Mouse (Mus musculus) heart, postnatal 36 days (tissue): ENCODE measurements around the gene Sgk1. TPM values are rescaled to one million over a fixed set of nuclear protein-coding genes. Genes with fewer than 3 reads are reported as not detected.

Experiments
- DNase-seq, 2 experiments: peaks; one replicate each; pipeline ENCODE4 v3.0.0; 2021 to 2022
- intact Hi-C: fragments of 180-260 bp; cut with DNase I; formaldehyde crosslinking; loops from one replicate; pipeline ENCODE4 v1.15.1; 2025
- total RNA-seq, 2 experiments: library from RNA; stranded (reverse); gene quantifications; 2 replicates each; pipeline ENCODE4 v1.2.3; 2021

Sgk1 gene
- total RNA-seq, 2 experiments from 2014 or later: 38.8 to 74.4 TPM

GRCm38 (mm10) chr10:21946751-21947351, 64.9 kb downstream of the Sgk1 start:
- peak in 1 of 2 experiments; percentile 11 for DNase-seq
- intact Hi-C loops: no loop called here

DNA sequence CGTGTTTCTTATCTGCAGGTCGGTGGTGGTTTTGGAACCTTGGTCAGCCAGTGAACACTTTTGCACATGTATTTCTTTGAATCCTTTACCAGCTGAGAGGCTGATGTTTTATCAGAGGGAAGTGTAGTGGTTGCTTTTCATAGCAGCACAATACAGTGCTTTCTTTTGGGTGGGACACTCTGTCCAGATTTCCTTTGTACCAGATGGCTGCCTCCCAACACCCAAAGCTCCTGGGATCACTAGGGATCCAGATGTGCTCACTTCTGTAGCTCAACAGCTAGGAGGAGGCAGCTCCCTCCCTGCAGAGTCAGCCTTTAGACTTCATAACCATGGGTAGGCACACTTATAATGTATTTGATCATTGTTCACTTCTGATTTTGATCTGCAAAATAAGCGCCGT, 70.5 kb downstream of the Sgk1 start:
- intact Hi-C loops: loop anchor here (1.0 to 5.0 kb wide), 5 partner anchors 39 to 405 kb away; no protein-coding TSS in a partner anchor
- DNase-seq: peak; percentile 54 to 59

- DNase-seq: no peak
- intact Hi-C loops: no loop called here
Observed at GRCm38 (mm10) chr10:21961111-21961510, 79.1 kb downstream of the Sgk1 start.

- intact Hi-C loops: loop anchor here (2.0 kb wide), 1 partner anchor 22 kb away; no protein-coding TSS in a partner anchor
- no peak for DNase-seq
Observed at GRCm38 (mm10) chr10:21963005-21963404, 81.0 kb downstream of the Sgk1 start.

GRCm38 (mm10) chr10:21973676-21974075, 91.7 kb downstream of the Sgk1 start:
- no peak for DNase-seq
- intact Hi-C loops: no loop called here

DNA sequence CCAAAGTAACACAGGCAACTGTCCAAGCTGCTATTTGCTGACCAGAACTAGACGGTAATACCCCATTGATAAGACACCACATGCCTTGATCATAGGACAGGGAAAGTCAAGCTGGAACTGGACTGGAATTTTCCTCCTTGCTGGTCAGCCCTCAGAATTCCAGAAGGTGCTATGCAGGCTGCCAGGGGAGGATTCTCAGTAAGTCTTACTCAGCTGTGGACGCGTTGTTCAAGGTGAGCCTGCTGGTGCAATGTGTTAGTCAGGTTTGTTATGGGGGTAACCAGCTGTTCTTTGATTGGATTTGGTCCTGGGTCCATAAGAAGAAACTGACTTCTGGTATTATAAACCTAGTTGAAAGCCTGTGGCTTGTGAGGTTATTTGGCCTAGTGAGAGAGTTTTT, 92.8 kb downstream of the Sgk1 start:
- intact Hi-C loops: no loop called here
- no peak for DNase-seq

DNA sequence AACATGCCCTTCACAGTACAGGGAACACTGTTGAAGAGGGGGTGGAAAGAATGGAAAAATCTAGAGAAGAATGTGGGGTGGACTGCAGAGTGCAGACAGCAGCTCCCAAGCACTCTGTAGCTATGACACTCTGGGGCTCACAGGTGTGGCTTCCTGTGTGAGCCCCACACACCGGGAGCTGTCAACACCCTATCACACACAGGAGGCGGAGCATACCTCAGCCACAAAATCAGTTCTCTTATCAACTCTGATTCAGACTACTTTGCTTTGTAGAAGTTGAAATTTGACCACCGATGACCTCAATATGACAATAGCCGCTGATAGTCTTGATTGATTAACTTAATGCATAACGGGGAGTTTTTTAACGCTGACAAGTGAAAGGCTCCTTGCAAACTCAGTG, 93.4 kb downstream of the Sgk1 start:
- no peak for DNase-seq
- intact Hi-C loops: no loop called here

- intact Hi-C loops: no loop called here
- DNase-seq: peak in 1 of 2 experiments; percentile 22
Observed at GRCm38 (mm10) chr10:21976253-21976652, 94.3 kb downstream of the Sgk1 start.

DNA sequence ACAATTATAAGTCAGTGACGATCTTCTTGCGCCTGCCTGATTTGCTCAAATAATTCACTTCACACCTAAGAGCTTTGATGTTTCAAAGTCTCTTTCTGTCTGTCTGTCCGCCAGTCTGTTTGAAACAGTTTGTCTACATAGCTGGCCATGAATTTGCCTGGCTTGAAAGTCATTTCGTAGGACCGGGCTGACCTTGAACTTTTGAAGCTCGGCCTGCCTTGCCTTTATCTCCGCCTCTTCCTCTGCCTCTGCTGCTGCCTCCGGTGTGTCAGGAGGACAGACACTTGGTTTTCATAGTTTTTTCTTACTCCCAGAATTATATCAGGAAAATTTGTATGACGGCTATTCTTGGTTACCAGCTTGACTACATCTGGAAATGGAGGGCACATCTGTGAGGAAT, 96.4 kb downstream of the Sgk1 start:
- no peak for DNase-seq
- intact Hi-C loops: no loop called here

DNA sequence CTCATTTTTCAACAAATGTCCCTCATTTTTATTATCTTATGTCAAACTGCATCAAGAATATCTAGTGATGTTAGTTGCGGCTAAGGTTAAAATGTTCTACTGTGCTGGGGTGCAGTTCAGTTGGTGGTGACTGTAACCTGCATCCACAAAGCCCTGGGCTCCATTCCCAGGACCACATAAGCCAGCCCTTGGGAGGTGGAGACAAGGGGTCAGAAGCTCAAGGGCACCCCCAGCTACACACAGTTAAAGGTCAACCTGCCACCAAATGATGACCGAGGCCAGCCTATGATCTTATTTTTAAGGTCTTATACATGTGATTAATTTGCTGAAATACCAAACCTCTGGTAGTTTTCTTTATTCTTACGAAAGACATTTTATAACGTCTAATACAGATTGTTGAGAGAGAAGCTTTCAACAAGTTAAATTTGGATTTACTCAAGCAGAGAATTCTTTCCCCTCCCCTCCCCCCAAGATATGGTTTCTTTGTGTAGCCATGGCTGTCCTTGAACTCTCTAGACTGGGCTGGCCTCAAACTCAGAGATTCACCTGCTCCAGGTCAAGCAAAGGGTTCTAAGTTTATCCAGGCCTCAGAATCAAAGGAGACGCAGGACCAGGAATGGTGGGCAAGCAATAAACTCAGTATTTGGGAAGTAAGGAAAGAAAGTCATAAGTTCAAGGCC, 97.4 kb downstream of the Sgk1 start:
- no peak for DNase-seq
- intact Hi-C loops: no loop called here

GRCm38 (mm10) chr10:21980780-21981435, 98.9 kb downstream of the Sgk1 start:
- intact Hi-C loops: no loop called here
- no peak for DNase-seq

- intact Hi-C loops: no loop called here
- DNase-seq: no peak
Observed at GRCm38 (mm10) chr10:21982303-21982702, 100.3 kb downstream of the Sgk1 start.

DNA sequence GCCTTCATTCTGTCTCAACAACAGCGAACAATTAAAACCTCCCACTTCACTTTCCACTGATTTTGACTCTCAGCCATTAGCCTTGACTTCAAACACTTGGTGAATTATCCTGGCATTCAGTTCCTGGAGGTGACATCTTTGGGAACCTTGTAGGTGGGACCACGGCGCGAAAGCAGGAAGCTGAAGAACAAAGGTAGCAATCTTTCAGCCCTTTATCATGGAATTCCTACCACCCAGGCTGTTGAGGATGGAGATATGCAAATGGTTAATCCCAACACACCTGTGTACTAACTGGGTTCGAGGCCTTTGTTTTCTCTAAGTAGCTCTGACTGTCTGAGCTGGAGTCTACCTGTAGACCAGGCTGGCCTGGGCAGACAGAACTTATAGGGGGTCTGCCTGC, 106.5 kb downstream of the Sgk1 start:
- intact Hi-C loops: no loop called here
- no peak for DNase-seq

GRCm38 (mm10) chr10:21991351-21991840, 109.4 kb downstream of the Sgk1 start:
- DNase-seq: peak; percentile 89 to 90
- intact Hi-C loops: loop anchor here (1.0 to 5.0 kb wide), 6 partner anchors 39 to 444 kb away; no protein-coding TSS in a partner anchor

DNA sequence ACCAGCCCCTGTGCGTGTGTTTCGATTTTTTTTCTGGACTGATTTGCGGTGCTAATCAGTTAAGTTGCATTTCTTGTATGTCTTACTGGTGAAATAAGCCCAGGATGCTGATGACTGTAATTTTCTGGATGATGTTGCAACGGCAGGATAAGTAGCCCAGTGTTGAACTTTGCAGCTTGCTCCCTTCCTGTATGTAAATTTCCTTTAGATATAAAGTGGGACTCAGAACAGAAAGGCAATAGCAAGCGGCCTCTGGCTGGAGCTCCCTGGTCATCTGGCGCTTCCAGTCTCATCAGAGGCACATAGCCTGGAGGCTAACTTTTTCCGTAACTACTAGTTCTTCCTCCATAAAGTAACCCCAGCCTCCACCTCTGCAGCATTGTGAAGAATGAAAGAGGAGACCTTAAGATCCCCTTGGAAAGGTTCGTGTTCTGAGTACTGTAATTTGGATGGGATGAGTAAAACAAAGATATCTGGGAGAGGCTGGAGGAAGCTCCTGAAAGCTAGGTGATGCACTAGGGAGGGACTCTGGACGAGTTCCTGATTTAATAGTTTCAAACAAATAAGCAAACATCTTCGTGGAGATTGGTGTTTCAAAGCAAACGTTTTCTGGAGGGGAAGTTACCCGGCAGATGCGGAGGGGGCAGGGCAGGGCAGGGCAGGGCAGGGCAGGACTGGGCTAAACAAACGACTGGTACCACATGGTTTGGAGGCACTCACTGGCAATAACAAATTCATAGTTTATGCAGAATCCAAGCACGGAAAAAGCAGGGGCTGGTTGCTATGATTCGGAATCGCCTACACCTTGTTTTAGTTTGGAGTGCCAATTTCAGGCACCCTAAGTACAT, 110.2 kb downstream of the Sgk1 start:
- DNase-seq: peak; percentile 55 to 59
- intact Hi-C loops: loop anchor here (1.0 to 5.0 kb wide), 8 partner anchors 40 to 445 kb away; no protein-coding TSS in a partner anchor

DNA sequence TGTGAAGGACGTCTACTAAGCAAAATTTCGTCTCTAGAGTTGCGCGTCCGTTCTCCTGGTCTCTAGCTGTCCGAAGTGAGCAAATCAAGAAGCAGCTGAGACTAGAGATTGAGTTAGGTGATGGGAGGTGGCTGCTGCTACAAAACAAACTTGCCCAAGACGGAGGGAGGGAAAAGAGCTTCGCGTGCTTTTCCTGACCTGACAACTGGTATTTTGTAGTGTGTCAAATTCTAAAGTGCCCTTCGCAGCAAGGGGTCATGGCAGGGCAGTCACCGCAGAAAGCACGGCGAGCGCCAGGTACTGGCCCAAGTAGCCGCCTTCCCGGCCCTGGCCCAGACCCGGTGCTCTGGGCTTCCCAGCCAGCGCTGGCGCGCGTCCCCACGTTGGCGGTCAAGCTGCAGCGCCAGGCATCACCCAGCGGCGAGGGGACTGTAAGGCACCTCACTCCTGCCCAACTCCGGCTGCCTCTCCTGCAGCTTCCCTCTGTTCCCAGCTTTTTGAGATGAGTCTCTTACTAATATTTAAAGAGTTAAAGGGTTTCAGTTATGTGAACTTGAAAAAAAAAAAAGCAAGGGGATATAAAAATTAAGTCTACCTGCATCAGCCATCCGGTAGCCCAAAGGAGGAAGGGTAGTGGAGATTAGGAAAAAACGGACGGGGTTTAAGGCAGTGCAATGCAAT, 111.0 kb downstream of the Sgk1 start:
- intact Hi-C loops: loop anchor here (1.0 to 5.0 kb wide), 6 partner anchors 91 to 446 kb away; no protein-coding TSS in a partner anchor
- peak; percentile 80 to 87 for DNase-seq

GRCm38 (mm10) chr10:21993515-21994373, 111.8 kb downstream of the Sgk1 start:
- DNase-seq: peak; percentile 79 to 84
- intact Hi-C loops: loop anchor here (2.0 to 5.0 kb wide), 6 partner anchors 91 to 446 kb away; no protein-coding TSS in a partner anchor

- intact Hi-C loops: loop anchor here (2.0 to 5.0 kb wide), 5 partner anchors 92 to 447 kb away; no protein-coding TSS in a partner anchor
- DNase-seq: peak; percentile 98 to 99
Observed at GRCm38 (mm10) chr10:21994431-21994914, 112.5 kb downstream of the Sgk1 start.
